Mouse (Mus musculus) kidney, postnatal 0 days (tissue): ENCODE results near the gene Emx2. TPM values are rescaled to one million over a fixed set of nuclear protein-coding genes. Genes with fewer than 3 reads are reported as not detected.

ENCODE experiments used
- ATAC-seq: fragments of 200-750 bp; cut with Nextera tagmentation; replicated peaks from 2 replicates; pipeline ENCODE4 v1.8.0; 2017; ENCODE audit warnings: low read depth, moderate number of reproducible peaks, moderate TSS enrichment, moderate library complexity; ENCODE audit not compliant: low FRiP score
- DNase-seq: peaks from one replicate; pipeline ENCODE4 v3.0.0-alpha.2; 2016; ENCODE audit warnings: low spot score
- H3K27ac ChIP-seq: fragments of 300-500 bp; sonication (generic); 2 replicates; pipeline ENCODE4 v1.5.1; 2014; ENCODE audit warnings: mild to moderate bottlenecking
- H3K27me3 ChIP-seq: fragments of 300-500 bp; sonication (generic); 2 replicates; pipeline ENCODE4 v1.6.1; 2014; ENCODE audit warnings: low read length, mixed read lengths; ENCODE audit not compliant: insufficient read depth
- H3K36me3 ChIP-seq: fragments of 300-500 bp; sonication (generic); 2 replicates; pipeline ENCODE4 v1.6.1; 2014; ENCODE audit warnings: low read length, mixed read lengths; ENCODE audit not compliant: insufficient read depth
- H3K4me1 ChIP-seq: fragments of 300-500 bp; sonication (generic); replicated peaks from 2 replicates; pipeline ENCODE4 v1.6.1; 2014; ENCODE audit warnings: antibody characterized with exemption, low read length, mixed read lengths; ENCODE audit not compliant: insufficient read depth
- H3K4me2 ChIP-seq: fragments of 300-500 bp; sonication (generic); 2 replicates; pipeline ENCODE4 v1.6.1; 2014; ENCODE audit warnings: mild to moderate bottlenecking, low read length, moderate library complexity, mixed read lengths
- H3K4me3 ChIP-seq: fragments of 300-500 bp; sonication (generic); replicated peaks from 2 replicates; pipeline ENCODE4 v1.5.1; 2014; ENCODE audit warnings: low read depth, low read length
- H3K9ac ChIP-seq: fragments of 300-500 bp; sonication (generic); 2 replicates; pipeline ENCODE4 v1.6.1; 2014; ENCODE audit warnings: low read depth, low read length
- H3K9me3 ChIP-seq: fragments of 300-500 bp; sonication (generic); replicated peaks from 2 replicates; pipeline ENCODE4 v1.6.1; 2016; ENCODE audit warnings: low read length, inconsistent platforms, mixed read lengths
- CTCF ChIP-seq: IDR thresholded peaks from 2 replicates; pipeline ENCODE4 v1.5.1; 2016; ENCODE audit warnings: antibody characterized with exemption, low read depth, mild to moderate bottlenecking, moderate library complexity
- WGBS: fragments of 180-500 bp; shearing (Covaris S2); extraction: QIAGEN DNeasy Blood & Tissue Kit; methylation state at CpG from one replicate; pipeline ENCODE4 v1.1.7; 2014; 5-methylcytosine and 5-hydroxymethylcytosine counted together
- polyA plus RNA-seq: library from polyadenylated mRNA; unstranded; fragments of >200 nt; fragmentation: Nextera tagmentation; extraction: Ambion mirVana; gene quantifications from 2 replicates; pipeline ENCODE4 v1.2.1, GENCODE M21; 2015

Emx2 gene
- polyA plus RNA-seq, 1 experiment from 2014 or later: 24.2 TPM

GRCm38 (mm10) chr19:59460328-59461115 lies 2.4 kb downstream of the Emx2 start:
- peaks cover 39% of the 10 kb centered on the region for H3K27me3 ChIP-seq
- 2% methylated on average over 34 of the region's 34 CpGs for WGBS
- peak overlapping the region; percentile 61 for H3K4me2 ChIP-seq
- no peak for TF ChIP-seq CTCF
- DNase-seq (peak; percentile 33), ATAC-seq (no peak)
- H3K4me1 ChIP-seq: peaks cover 4% of the 10 kb centered on the region; the same call in 1 of the 2 replicates
- H3K9ac ChIP-seq: peak overlapping the region; percentile 90
- H3K9me3 ChIP-seq: no peaks in the 10 kb centered on the region
- H3K4me3 ChIP-seq: peak overlapping the region; percentile 64
- no peaks in the 10 kb centered on the region for H3K36me3 ChIP-seq
- peak overlapping the region; percentile 95 for H3K27ac ChIP-seq

GRCm38 (mm10) chr19:59461481-59462421 lies 3.6 kb downstream of the Emx2 start:
- H3K27me3 ChIP-seq: peaks cover 30% of the 10 kb centered on the region
- no peak for TF ChIP-seq CTCF
- H3K9me3 ChIP-seq: no peaks in the 10 kb centered on the region
- peak overlapping the region; percentile 64 for H3K4me3 ChIP-seq
- no peaks in the 10 kb centered on the region for H3K36me3 ChIP-seq
- H3K4me2 ChIP-seq: peak overlapping the region; percentile 61
- ATAC-seq (no peak), DNase-seq (peak; percentile 37)
- peak overlapping the region; percentile 90 for H3K9ac ChIP-seq
- peak overlapping the region; percentile 95 for H3K27ac ChIP-seq
- no peaks in the 10 kb centered on the region; the same call in 1 of the 2 replicates for H3K4me1 ChIP-seq
- WGBS: 3% methylated on average over 36 of the region's 36 CpGs

GRCm38 (mm10) chr19:59462459-59463292 lies 4.5 kb downstream of the Emx2 start:
- TF ChIP-seq CTCF: no peak
- Histone ChIP-seq H3K9me3 (no peaks in the 10 kb centered on the region), H3K4me2 (peak overlapping the region; percentile 61), H3K27ac (peak overlapping the region; percentile 95), H3K27me3 (peaks cover 35% of the 10 kb centered on the region), H3K9ac (peak overlapping the region; percentile 90), H3K4me1 (no peaks in the 10 kb centered on the region; the same call in 1 of the 2 replicates), H3K4me3 (peak overlapping the region; percentile 64), H3K36me3 (no peaks in the 10 kb centered on the region)
- no peak for DNase-seq
- 7% methylated on average over 19 of the region's 19 CpGs for WGBS
- ATAC-seq: no peak

- WGBS: 6% methylated on average over 19 of the region's 19 CpGs
- no peak for TF ChIP-seq CTCF
- no peaks in the 10 kb centered on the region for H3K9me3 ChIP-seq
- ATAC-seq (0 out of 2 replicates have a peak, but pooled peaks have one; percentile 18), DNase-seq (no peak)
- H3K9ac ChIP-seq: peak overlapping the region; percentile 36
- H3K36me3 ChIP-seq: no peaks in the 10 kb centered on the region
- H3K4me2 ChIP-seq: peak overlapping the region; percentile 61
- peak overlapping the region; percentile 95 for H3K27ac ChIP-seq
- peaks cover 36% of the 10 kb centered on the region for H3K27me3 ChIP-seq
- H3K4me1 ChIP-seq: peaks cover 3% of the 10 kb centered on the region; the same call in 1 of the 2 replicates
- peak overlapping the region; percentile 64; the same call in 1 of the 2 replicates for H3K4me3 ChIP-seq
Measured at GRCm38 (mm10) chr19:59463842-59464443, 5.8 kb downstream of the Emx2 start.

GRCm38 (mm10) chr19:59465281-59465680 lies 7.1 kb downstream of the Emx2 start:
- ATAC-seq (no peak), DNase-seq (no peak)
- H3K36me3 ChIP-seq: no peaks in the 10 kb centered on the region
- 12% methylated on average over 2 of the region's 2 CpGs for WGBS
- peaks cover 33% of the 10 kb centered on the region for H3K27me3 ChIP-seq
- no peaks in the 10 kb centered on the region for H3K9me3 ChIP-seq
- no peak for TF ChIP-seq CTCF
- H3K9ac ChIP-seq: no peak overlapping the region
- H3K4me2 ChIP-seq: peak overlapping the region; percentile 61
- no peak overlapping the region for H3K27ac ChIP-seq
- H3K4me3 ChIP-seq: no peak overlapping the region
- H3K4me1 ChIP-seq: peaks cover 10% of the 10 kb centered on the region; the same call in 1 of the 2 replicates
